Mouse (Mus musculus): ENCODE measurements around the gene Fam187b. TPM values are rescaled to one million over a fixed set of nuclear protein-coding genes. Genes with fewer than 3 reads are reported as not detected.

Gene Fam187b
- polyA plus RNA-seq, 1 experiment from 2014 or later, result 0.42 TPM

DNA sequence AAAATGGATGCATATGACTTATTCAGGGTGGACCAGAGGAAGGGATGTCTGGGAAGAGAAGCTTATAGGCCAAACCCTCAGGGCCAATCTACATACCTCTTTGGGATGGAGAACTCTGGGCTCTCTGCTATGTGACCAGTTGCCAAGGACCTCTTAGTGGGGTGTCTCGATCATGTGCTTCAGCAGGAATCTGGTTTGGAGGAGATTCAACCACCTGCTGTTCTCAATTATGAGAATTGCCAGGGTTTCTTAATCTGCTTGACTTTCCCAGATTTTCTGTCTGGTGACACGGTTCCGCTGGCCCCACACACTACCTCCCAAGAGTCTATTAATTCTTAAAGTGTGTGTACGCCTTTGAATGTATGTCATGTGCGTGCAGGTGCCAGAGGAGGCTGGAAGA, 20.4 kb downstream of the Fam187b start:
- no peaks in the 10 kb centered on the region for H3K36me3 ChIP-seq
- 89% methylated on average over 5 of the region's 5 CpGs for WGBS
- 0 out of 2 replicates have a peak, but pooled peaks cover 4% of the 10 kb centered on the region for H3K9me3 ChIP-seq
- no peak overlapping the region for H3K4me2 ChIP-seq (replicated peaks)
- no peaks in the 10 kb centered on the region for H3K27me3 ChIP-seq (replicated peaks)
- no peak overlapping the region for H3K4me3 ChIP-seq
- no peak overlapping the region for H3K9ac ChIP-seq
- no peak for ATAC-seq (ENCODE audit: low FRiP score, low read depth)
- H3K27ac ChIP-seq, result no peak overlapping the region
- H3K4me1 ChIP-seq, result no peaks in the 10 kb centered on the region

DNA sequence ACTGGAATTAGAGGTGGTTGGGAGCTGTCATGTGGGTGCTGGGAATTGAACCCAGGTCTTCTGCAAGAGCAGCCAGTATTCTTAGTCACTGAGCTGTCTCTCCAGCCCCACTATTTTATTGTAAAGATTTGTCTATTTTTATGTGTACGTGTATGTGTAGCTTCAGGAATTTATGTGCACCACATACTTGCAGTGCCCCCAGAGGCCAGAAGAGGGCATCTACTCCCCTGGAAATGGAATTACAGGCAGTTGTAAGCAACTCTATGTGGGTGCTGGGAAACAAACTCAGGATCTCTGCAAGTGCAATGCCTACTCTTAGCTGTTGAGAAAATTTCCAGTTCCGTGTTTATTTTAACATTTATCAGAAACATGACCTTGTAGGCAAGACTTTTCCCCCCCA, 22.9 kb downstream of the Fam187b start:
- no peaks in the 10 kb centered on the region for H3K27me3 ChIP-seq (replicated peaks)
- H3K4me1 ChIP-seq, result 0 out of 2 replicates have a peak, but pooled peaks cover 5% of the 10 kb centered on the region
- H3K9ac ChIP-seq, result no peak overlapping the region
- H3K27ac ChIP-seq, result no peak overlapping the region
- no peak overlapping the region for H3K4me3 ChIP-seq
- 0 out of 2 replicates have a peak, but pooled peaks cover 4% of the 10 kb centered on the region for H3K9me3 ChIP-seq
- 87% methylated on average over 2 of the region's 2 CpGs for WGBS
- H3K4me2 ChIP-seq (replicated peaks), result no peak overlapping the region
- H3K36me3 ChIP-seq, result no peaks in the 10 kb centered on the region
- ATAC-seq (ENCODE audit: low FRiP score, low read depth), result no peak

DNA sequence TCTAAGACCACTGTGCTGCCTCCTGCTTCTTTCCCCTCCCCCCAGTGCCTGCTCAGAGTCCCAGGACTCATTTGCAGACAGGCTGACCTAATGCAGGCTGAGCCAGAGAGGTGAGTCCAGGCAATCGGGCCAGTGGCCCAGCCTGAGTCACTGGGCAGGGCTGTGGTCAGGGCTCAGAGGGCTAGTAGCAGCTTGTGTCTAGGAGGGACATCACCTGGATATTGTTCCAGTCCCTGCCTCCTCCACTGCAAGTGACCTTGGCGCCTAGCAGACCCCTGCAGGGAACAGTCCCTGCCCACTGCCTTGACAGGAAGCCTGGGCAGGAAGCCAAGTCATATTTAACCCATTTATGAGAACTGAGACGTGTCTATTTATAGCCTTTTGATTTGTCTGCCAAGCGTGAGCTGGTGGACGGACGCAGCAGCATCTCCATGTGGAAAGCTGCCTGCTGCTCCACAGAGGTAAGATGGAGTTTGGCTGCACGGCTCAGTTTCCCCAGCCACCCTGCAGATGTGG, 27.0 kb downstream of the Fam187b start:
- H3K4me1 ChIP-seq, result 0 out of 2 replicates have a peak, but pooled peaks cover 5% of the 10 kb centered on the region
- no peak overlapping the region for H3K4me3 ChIP-seq
- H3K4me2 ChIP-seq (replicated peaks), result no peak overlapping the region
- 0 out of 2 replicates have a peak, but pooled peaks cover 4% of the 10 kb centered on the region for H3K9me3 ChIP-seq
- no peaks in the 10 kb centered on the region for H3K36me3 ChIP-seq
- WGBS, result 57% methylated on average over 7 of the region's 7 CpGs
- no peak overlapping the region for H3K9ac ChIP-seq
- no peak overlapping the region for H3K27ac ChIP-seq
- H3K27me3 ChIP-seq (replicated peaks), result no peaks in the 10 kb centered on the region
- ATAC-seq (ENCODE audit: low FRiP score, low read depth), result no peak

DNA sequence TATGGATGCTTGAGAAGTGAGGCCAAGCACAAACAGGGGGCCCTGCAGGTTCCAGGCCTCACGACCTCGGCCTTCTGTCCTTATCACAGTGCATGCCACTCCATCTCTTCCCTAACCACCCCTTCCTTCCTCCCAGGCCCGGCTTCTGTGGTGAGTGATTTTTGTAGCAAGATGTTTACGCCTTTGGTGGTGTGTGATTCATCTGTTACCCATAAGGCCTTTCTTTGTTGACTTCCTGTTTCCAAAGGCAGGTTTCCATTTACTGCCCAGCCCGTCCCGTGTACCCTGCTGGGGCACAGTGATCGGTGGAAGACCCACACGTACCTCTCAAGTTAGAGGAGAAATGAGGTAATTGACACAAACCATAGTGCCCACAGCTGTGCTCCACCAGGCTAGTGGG, 29.1 kb downstream of the Fam187b start:
- no peak for ATAC-seq (ENCODE audit: low FRiP score, low read depth)
- Histone ChIP-seq H3K36me3 (no peaks in the 10 kb centered on the region), H3K27me3 (replicated peaks) (no peaks in the 10 kb centered on the region), H3K4me1 (0 out of 2 replicates have a peak, but pooled peaks cover 5% of the 10 kb centered on the region), H3K27ac (no peak overlapping the region), H3K9me3 (no peaks in the 10 kb centered on the region), H3K4me3 (no peak overlapping the region), H3K4me2 (replicated peaks) (no peak overlapping the region), H3K9ac (no peak overlapping the region)
- WGBS, result 84% methylated on average over 8 of the region's 8 CpGs

DNA sequence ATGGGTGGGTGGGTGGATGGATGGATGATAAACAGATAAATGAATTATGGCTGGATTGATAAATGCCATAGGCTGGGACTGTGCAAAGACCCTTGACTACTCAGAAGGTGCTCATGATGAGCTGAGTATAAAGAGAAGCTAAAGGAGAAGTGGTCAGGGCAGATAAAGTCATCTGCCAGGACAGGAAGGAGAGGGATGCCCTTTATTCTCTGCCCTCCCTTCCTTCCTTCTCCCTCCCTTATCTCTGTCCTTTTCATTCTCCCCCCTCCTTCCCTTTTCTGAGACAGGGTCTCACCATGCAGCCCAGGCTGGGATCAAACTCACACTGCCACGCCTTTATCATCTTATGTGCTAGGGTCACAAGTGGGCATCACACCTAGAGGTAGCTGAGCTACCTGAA, 34.2 kb downstream of the Fam187b start:
- no peak for ATAC-seq (ENCODE audit: low FRiP score, low read depth)
- Histone ChIP-seq H3K27ac (no peak overlapping the region), H3K4me2 (replicated peaks) (no peak overlapping the region), H3K9me3 (no peaks in the 10 kb centered on the region), H3K4me1 (no peaks in the 10 kb centered on the region), H3K36me3 (no peaks in the 10 kb centered on the region), H3K9ac (no peak overlapping the region), H3K27me3 (replicated peaks) (no peaks in the 10 kb centered on the region), H3K4me3 (no peak overlapping the region)
- WGBS, result 83% methylated on average over 1 of the region's 1 CpGs

DNA sequence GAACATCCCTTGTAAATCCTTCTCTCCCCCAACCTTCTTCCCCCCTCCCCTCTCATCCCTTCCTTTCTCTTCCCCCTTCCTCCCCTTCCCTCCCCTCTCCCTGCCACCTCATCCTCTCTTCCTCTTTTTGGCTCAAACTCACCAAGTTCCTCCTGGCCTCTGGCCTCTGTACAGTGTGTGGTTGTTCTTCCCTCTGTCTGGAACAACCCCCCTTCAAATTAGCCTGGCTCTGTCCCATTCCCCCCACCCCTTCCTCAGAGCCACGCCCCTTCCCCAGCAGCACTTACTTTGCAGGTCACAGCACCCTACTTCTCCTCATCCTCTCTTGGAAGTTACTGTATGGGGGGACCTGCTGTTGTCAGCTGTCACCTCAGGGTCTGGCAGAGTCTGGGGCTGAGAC, 34.6 kb downstream of the Fam187b start:
- H3K4me2 ChIP-seq (replicated peaks), result no peak overlapping the region
- no peak overlapping the region for H3K27ac ChIP-seq
- no peaks in the 10 kb centered on the region for H3K36me3 ChIP-seq
- no peak overlapping the region for H3K9ac ChIP-seq
- ATAC-seq (ENCODE audit: low FRiP score, low read depth), result no peak
- H3K4me1 ChIP-seq, result no peaks in the 10 kb centered on the region
- no peak overlapping the region for H3K4me3 ChIP-seq
- H3K9me3 ChIP-seq, result no peaks in the 10 kb centered on the region
- no peaks in the 10 kb centered on the region for H3K27me3 ChIP-seq (replicated peaks)
- 47% methylated on average over 1 of the region's 1 CpGs for WGBS

DNA sequence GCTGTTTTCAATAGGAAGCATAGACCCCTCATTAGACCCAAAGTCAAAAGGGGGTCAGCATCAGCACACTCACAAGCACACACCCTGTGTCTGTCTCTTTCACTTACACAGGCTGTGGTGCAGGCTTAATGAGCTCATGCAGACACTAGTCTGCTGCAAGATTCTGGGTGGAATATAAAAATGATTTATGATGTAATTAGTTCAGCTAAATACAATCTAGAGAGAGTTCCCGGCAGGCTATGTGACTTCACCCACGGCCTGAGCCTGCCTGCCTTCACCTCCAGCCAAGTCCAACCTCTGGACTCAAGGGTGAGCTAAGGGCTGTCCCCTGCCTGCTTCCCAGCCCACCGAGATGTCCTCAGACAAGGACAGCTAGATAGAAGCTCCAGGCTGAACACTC, 35.3 kb downstream of the Fam187b start:
- WGBS, result 40% methylated on average over 3 of the region's 3 CpGs
- Histone ChIP-seq H3K27me3 (replicated peaks) (no peaks in the 10 kb centered on the region), H3K9ac (no peak overlapping the region), H3K27ac (no peak overlapping the region), H3K4me1 (no peaks in the 10 kb centered on the region), H3K36me3 (no peaks in the 10 kb centered on the region), H3K4me3 (no peak overlapping the region), H3K9me3 (no peaks in the 10 kb centered on the region), H3K4me2 (replicated peaks) (no peak overlapping the region)
- no peak for ATAC-seq (ENCODE audit: low FRiP score, low read depth)

DNA sequence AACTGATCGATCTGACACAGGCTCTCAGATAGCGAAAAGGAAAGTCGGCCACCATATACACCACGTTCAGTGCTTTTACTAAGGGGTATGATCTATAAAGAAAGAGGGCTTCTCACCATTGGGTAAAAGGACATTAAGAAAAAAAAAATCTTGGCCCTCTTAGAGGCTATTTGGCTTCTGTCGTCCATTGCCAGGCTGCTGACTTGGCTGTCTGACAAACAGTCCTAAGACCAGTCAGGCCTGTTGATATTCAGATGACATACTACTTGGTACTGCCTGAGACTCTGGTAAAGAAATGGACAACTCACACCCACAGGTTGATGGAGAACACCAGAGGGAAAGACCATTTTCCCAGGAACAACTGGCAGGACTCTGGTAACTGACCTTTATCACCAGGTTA, 39.4 kb downstream of the Fam187b start:
- Histone ChIP-seq H3K4me2 (replicated peaks) (no peak overlapping the region), H3K27ac (no peak overlapping the region), H3K4me3 (no peak overlapping the region), H3K4me1 (no peaks in the 10 kb centered on the region), H3K9ac (no peak overlapping the region), H3K27me3 (replicated peaks) (no peaks in the 10 kb centered on the region), H3K36me3 (no peaks in the 10 kb centered on the region), H3K9me3 (no peaks in the 10 kb centered on the region)
- 83% methylated on average over 5 of the region's 5 CpGs for WGBS
- no peak for ATAC-seq (ENCODE audit: low FRiP score, low read depth)

DNA sequence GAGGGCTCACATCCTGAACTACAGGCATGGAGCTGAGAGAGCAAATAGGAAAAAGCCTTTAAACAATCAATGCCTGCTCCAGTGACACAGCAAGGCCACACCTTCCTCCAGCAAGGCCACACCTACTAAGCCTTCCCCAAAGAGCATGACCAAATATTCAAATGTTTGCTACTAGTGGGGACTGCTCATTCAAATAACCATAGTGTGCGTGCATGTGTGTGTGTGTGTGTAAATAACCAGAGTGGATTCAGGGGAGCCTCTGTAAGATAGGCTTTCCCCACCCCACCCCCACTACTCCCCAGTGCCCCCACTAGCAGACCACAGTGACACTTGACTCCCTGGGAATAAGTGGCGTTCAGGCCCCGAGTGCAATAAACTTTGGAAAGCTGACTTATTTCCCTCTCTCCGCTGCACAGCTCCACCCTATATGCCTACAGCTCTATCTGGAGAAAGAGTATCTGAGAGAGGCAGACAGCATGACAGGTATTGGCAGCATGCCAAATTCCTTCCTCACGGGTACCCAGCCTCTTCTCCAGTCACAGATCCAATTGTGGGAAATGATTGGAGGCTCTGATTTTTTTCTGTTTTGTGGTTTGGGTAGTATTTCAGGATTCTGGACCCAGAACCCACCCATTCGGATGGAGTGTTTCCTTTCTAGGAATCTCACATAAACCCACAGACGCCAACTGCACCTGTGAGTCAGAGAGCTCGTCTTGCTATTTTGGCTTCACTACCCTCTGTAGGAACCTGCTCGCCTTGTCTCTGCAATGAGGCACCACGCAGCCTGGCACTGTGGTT, 43.7 kb downstream of the Fam187b start:
- Histone ChIP-seq H3K27me3 (replicated peaks) (no peaks in the 10 kb centered on the region), H3K27ac (no peak overlapping the region), H3K4me3 (no peak overlapping the region), H3K9me3 (no peaks in the 10 kb centered on the region), H3K36me3 (no peaks in the 10 kb centered on the region), H3K4me1 (no peaks in the 10 kb centered on the region), H3K4me2 (replicated peaks) (no peak overlapping the region), H3K9ac (no peak overlapping the region)
- ATAC-seq (ENCODE audit: low FRiP score, low read depth), result no peak
- WGBS, result 54% methylated on average over 10 of the region's 10 CpGs

DNA sequence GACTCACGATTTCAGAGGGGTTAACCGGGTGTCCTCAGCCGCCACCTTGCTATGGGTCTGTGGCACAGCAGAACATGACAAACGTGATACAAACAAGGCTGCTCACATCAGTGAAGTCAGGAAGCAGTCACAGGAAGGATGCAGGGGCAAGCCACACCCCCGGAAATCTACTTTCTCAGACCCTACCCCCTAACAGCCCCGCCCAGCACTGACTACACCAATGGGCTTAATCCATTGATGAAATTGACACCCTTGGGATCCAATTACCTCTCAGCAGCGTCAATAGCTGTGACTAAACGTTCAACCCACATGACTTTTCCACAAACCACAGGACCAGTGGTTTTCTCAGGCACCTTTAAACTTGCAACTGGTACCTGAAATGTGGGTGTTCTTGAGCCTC, 55.0 kb downstream of the Fam187b start:
- no peak for ATAC-seq (ENCODE audit: low FRiP score, low read depth)

DNA sequence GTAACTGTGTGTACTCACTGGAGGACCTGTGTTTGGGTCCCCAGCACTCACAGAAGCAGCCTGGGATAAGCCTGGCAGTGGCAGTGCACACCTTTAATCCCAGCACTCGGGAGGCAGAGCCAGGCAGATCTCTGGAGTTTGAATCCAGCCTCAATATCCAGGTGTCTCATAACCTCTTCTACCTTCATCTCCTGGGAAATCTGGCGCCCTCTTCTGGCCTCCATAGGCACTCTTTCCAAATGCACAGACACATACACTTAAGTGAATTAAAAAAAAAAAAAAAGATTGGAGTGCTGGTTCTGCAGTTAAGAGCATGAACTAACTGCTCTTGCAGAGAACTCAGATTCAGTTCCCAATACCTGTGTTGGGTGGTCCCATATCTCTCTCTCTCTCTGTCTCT, 57.1 kb downstream of the Fam187b start:
- H3K27me3 ChIP-seq (replicated peaks), result no peaks in the 10 kb centered on the region
- H3K9me3 ChIP-seq, result no peaks in the 10 kb centered on the region; the same call in 1 of the 2 replicates
- no peak overlapping the region for H3K27ac ChIP-seq
- H3K4me1 ChIP-seq, result no peaks in the 10 kb centered on the region
- no peaks in the 10 kb centered on the region for H3K36me3 ChIP-seq
- no peak for ATAC-seq (ENCODE audit: low FRiP score, low read depth)
- H3K9ac ChIP-seq, result no peak overlapping the region
- no peak overlapping the region for H3K4me3 ChIP-seq
- no peak overlapping the region for H3K4me2 ChIP-seq (replicated peaks)
- 76% methylated on average over 2 of the region's 2 CpGs for WGBS

More for the DNA sequence above, 55.0 kb downstream of the Fam187b start:
- H3K27ac ChIP-seq, result no peak overlapping the region
- no peak overlapping the region for H3K4me3 ChIP-seq
- WGBS, result 75% methylated on average over 8 of the region's 8 CpGs
- no peaks in the 10 kb centered on the region for H3K36me3 ChIP-seq
- H3K4me2 ChIP-seq (replicated peaks), result no peak overlapping the region
- H3K4me1 ChIP-seq, result no peaks in the 10 kb centered on the region
- H3K9ac ChIP-seq, result no peak overlapping the region
- no peaks in the 10 kb centered on the region for H3K27me3 ChIP-seq (replicated peaks)
- no peaks in the 10 kb centered on the region; the same call in 1 of the 2 replicates for H3K9me3 ChIP-seq

DNA sequence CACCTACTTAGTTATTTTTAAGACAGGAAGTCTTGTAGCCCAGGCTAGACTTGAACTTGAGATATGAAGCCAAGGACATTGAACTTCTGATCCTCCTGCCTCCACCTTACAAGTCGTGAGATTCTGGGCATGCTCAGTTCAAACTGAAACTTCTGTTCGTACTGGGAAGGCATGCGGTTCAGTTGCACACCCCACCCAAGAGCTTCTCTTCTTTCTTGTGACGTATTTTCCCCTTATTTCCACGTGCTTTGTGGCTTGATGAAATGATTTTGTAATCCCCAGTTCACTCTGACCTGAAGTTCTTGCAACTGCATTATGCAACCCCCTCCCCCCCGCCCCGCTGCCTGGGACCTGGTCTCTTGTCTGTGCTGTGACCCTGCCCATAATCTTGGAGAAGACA, 58.1 kb downstream of the Fam187b start:
- no peaks in the 10 kb centered on the region for H3K27me3 ChIP-seq (replicated peaks)
- H3K27ac ChIP-seq, result no peak overlapping the region
- no peaks in the 10 kb centered on the region for H3K4me1 ChIP-seq
- no peak overlapping the region for H3K4me3 ChIP-seq
- no peak overlapping the region for H3K4me2 ChIP-seq (replicated peaks)
- 85% methylated on average over 7 of the region's 7 CpGs for WGBS
- no peaks in the 10 kb centered on the region for H3K36me3 ChIP-seq
- no peaks in the 10 kb centered on the region; the same call in 1 of the 2 replicates for H3K9me3 ChIP-seq
- ATAC-seq (ENCODE audit: low FRiP score, low read depth), result no peak
- H3K9ac ChIP-seq, result no peak overlapping the region
